Mouse (Mus musculus) MEL (cell line): Measurements from ENCODE around the gene Nr2c2. TPM values are rescaled to one million over a fixed set of nuclear protein-coding genes. Genes with fewer than 3 reads are reported as not detected.

ENCODE experiments used
- DNase-seq: peaks from one replicate; pipeline ENCODE4 v3.0.0; 2011; ENCODE audit warnings: low read depth, low spot score
- H3K27ac ChIP-seq: 2 replicates; pipeline ENCODE4 v1.5.1; 2012; ENCODE audit warnings: low read depth, mild to moderate bottlenecking, control low read depth, low read length, moderate library complexity; ENCODE audit not compliant: control insufficient read depth
- H3K27me3 ChIP-seq, 2 experiments: fragments of 150-350 bp in 1 of 2; sonication (generic) in 1 of 2; 2 replicates each; pipeline ENCODE4 v1.6.1; 2012; ENCODE audit warnings: low read length in 2 of 2, mild to moderate bottlenecking in 2 of 2, improper control_type of control experiment in 1 of 2, moderate library complexity in 1 of 2; ENCODE audit not compliant: insufficient read depth in 2 of 2, control insufficient read depth in 1 of 2
- H3K36me3 ChIP-seq, 2 experiments: 2 replicates each; pipeline ENCODE4 v1.6.1; 2012 to 2014; ENCODE audit warnings: low read length in 2 of 2, improper control_type of control experiment in 1 of 2, inconsistent platforms in 1 of 2, mild to moderate bottlenecking in 1 of 2; ENCODE audit not compliant: insufficient read depth in 2 of 2, control insufficient read depth in 1 of 2
- H3K4me1 ChIP-seq, 2 experiments: fragments of 150-350 bp in 1 of 2; sonication (generic) in 1 of 2; 2 replicates each; pipeline ENCODE4 v1.6.1; 2012; ENCODE audit warnings: low read length in 2 of 2, improper control_type of control experiment in 1 of 2, mild to moderate bottlenecking in 1 of 2; ENCODE audit not compliant: insufficient read depth in 2 of 2, control insufficient read depth in 1 of 2
- H3K4me3 ChIP-seq, 2 experiments: fragments of 150-350 bp in 1 of 2; sonication (generic) in 1 of 2; 2 replicates each; pipeline ENCODE4 v1.5.1; 2012; ENCODE audit warnings: low read depth in 2 of 2, low read length in 2 of 2, mild to moderate bottlenecking in 2 of 2, moderate library complexity in 2 of 2, control low read depth in 1 of 2, improper control_type of control experiment in 1 of 2; ENCODE audit not compliant: control insufficient read depth in 1 of 2, insufficient read depth in 1 of 2
- H3K79me2 ChIP-seq: 2 replicates; pipeline ENCODE4 v1.6.1; 2012; ENCODE audit warnings: mild to moderate bottlenecking, low read length, moderate library complexity; ENCODE audit not compliant: control insufficient read depth, poor library complexity, insufficient read depth
- H3K9ac ChIP-seq: 2 replicates; pipeline ENCODE4 v1.6.1; 2012; ENCODE audit warnings: low read depth, mild to moderate bottlenecking, control low read depth, low read length, moderate library complexity; ENCODE audit not compliant: control insufficient read depth, poor library complexity, severe bottlenecking
- H3K9me3 ChIP-seq: fragments of 150-350 bp; sonication (generic); replicated peaks from 2 replicates; pipeline ENCODE4 v1.6.1; 2012; ENCODE audit warnings: mild to moderate bottlenecking, low read length, improper control_type of control experiment, moderate library complexity; ENCODE audit not compliant: insufficient read depth
- BHLHE40 ChIP-seq: IDR thresholded peaks from 2 replicates; pipeline ENCODE4 v1.6.1; 2012; ENCODE audit warnings: low read depth, mild to moderate bottlenecking, inconsistent platforms, low read length, improper control_type of control experiment, borderline replicate concordance
- CHD2 ChIP-seq: IDR thresholded peaks from 2 replicates; pipeline ENCODE4 v1.6.1; 2011; ENCODE audit warnings: low read length, improper control_type of control experiment
- E2F4 ChIP-seq: IDR thresholded peaks from 2 replicates; pipeline ENCODE4 v1.6.1; 2011; ENCODE audit warnings: low read depth, low read length, improper control_type of control experiment, borderline replicate concordance
- ELF1 ChIP-seq: IDR thresholded peaks from 2 replicates; pipeline ENCODE4 v1.6.1; 2014; ENCODE audit warnings: low read depth, mild to moderate bottlenecking, inconsistent platforms, low read length, improper control_type of control experiment, moderate library complexity
- ETS1 ChIP-seq: IDR thresholded peaks from 2 replicates; pipeline ENCODE4 v1.6.1; 2012; ENCODE audit warnings: low read depth, mild to moderate bottlenecking, inconsistent platforms, low read length, improper control_type of control experiment, moderate library complexity
- GATA1 ChIP-seq: IDR thresholded peaks from 2 replicates; pipeline ENCODE4 v1.6.1; 2011; ENCODE audit warnings: low read depth, low read length, improper control_type of control experiment
- HCFC1 ChIP-seq: IDR thresholded peaks from 2 replicates; pipeline ENCODE4 v1.6.1; 2012; ENCODE audit warnings: low read depth, mild to moderate bottlenecking, inconsistent platforms, low read length, improper control_type of control experiment, moderate library complexity
- JUND ChIP-seq: IDR thresholded peaks from 2 replicates; pipeline ENCODE4 v1.6.1; 2011; ENCODE audit warnings: low read depth, mild to moderate bottlenecking, improper control_type of control experiment, low read length
- MAFK ChIP-seq: IDR thresholded peaks from 2 replicates; pipeline ENCODE4 v1.6.1; 2011; ENCODE audit warnings: low read depth, mild to moderate bottlenecking, low read length, improper control_type of control experiment, borderline replicate concordance
- MYB ChIP-seq: IDR thresholded peaks from 2 replicates; pipeline ENCODE4 v1.6.1; 2011; ENCODE audit warnings: mild to moderate bottlenecking, low read depth, low read length, improper control_type of control experiment
- NELFE ChIP-seq: IDR thresholded peaks from 2 replicates; pipeline ENCODE4 v1.6.1; 2011; ENCODE audit warnings: low read depth, low read length, improper control_type of control experiment
- NRF1 ChIP-seq: IDR thresholded peaks from 2 replicates; pipeline ENCODE4 v1.6.1; 2014; ENCODE audit warnings: low read depth, mild to moderate bottlenecking, inconsistent platforms, low read length, improper control_type of control experiment, moderate library complexity; ENCODE audit not compliant: poor library complexity, insufficient read depth, severe bottlenecking
- POLR2A ChIP-seq, 2 experiments: IDR thresholded peaks; 2 replicates each; pipeline ENCODE4 v1.6.1; 2011 to 2012; ENCODE audit warnings: low read length in 2 of 2, mild to moderate bottlenecking in 2 of 2, control low read depth in 1 of 2, improper control_type of control experiment in 1 of 2, low read depth in 1 of 2, moderate library complexity in 1 of 2; ENCODE audit not compliant: control insufficient read depth in 1 of 2, insufficient read depth in 1 of 2, poor library complexity in 1 of 2
- RAD21 ChIP-seq: IDR thresholded peaks from 2 replicates; pipeline ENCODE4 v1.6.1; 2011; ENCODE audit warnings: mild to moderate bottlenecking, low read depth, low read length, improper control_type of control experiment
- RCOR1 ChIP-seq: IDR thresholded peaks from 2 replicates; pipeline ENCODE4 v1.6.1; 2012; ENCODE audit warnings: low read depth, mild to moderate bottlenecking, inconsistent platforms, low read length, improper control_type of control experiment
- TAL1 ChIP-seq: IDR thresholded peaks from 2 replicates; pipeline ENCODE4 v1.6.1; 2012; ENCODE audit warnings: mild to moderate bottlenecking, inconsistent platforms, low read length, moderate library complexity, mixed read lengths
- TCF12 ChIP-seq: IDR thresholded peaks from 2 replicates; pipeline ENCODE4 v1.6.1; 2014; ENCODE audit warnings: low read depth, mild to moderate bottlenecking, inconsistent platforms, low read length, improper control_type of control experiment, moderate library complexity
- ZMIZ1 ChIP-seq: IDR thresholded peaks from 2 replicates; pipeline ENCODE4 v1.6.1; 2012; ENCODE audit warnings: low read depth, mild to moderate bottlenecking, inconsistent platforms, low read length, improper control_type of control experiment, moderate library complexity
- polyA plus RNA-seq, 2 experiments: library from polyadenylated mRNA; stranded (reverse) in 1 of 2; unstranded in 1 of 2; fragments of >175 nt in 1 of 2; fragments of >200 nt in 1 of 2; gene quantifications; 2 replicates each; pipeline versions ENCODE4 v1.2.1 to v1.2.4; 2012; ENCODE audit warnings: low replicate concordance in 2 of 2, low read depth in 1 of 2; ENCODE audit not compliant: insufficient read length in 2 of 2, insufficient read depth in 1 of 2, missing spikeins in 1 of 2
- total RNA-seq: library from RNA; depleted of rRNA; stranded (reverse); fragments of 300-350 nt; gene quantifications from 2 replicates; pipeline ENCODE4 v1.2.3, GENCODE M21; 2012; rRNA removed

Nr2c2 gene
- total and polyA plus RNA-seq, 3 experiments: 12.1 to 17.0 TPM; not detected in 1

GRCm38 (mm10) chr6:92222021-92222420 is 130.8 kb downstream of the Nr2c2 start:
- Histone ChIP-seq H3K27me3 (peaks cover 14 to 16% of the 10 kb centered on the region in 2 experiments), H3K9me3 (no peaks in the 10 kb centered on the region), H3K4me3 (no peak overlapping the region), H3K79me2 (no peaks in the 10 kb centered on the region), H3K4me1 (no peaks in the 10 kb centered on the region), H3K36me3 (no peaks in the 10 kb centered on the region), H3K27ac (no peak overlapping the region), H3K9ac (no peak overlapping the region)
- DNase-seq: no peak
- TF ChIP-seq JUND (no peak), ETS1 (no peak), TCF12 (no peak), RAD21 (no peak), POLR2A (IDR thresholded peaks at IDR 0.05; ENCODE audit: control insufficient read depth in 1 of 2, insufficient read depth in 1 of 2, low read depth in 1 of 2, low read length in 2 of 2, poor library complexity in 1 of 2) (no peak), MYB (no peak), NRF1 (no peak), NELFE (no peak), ELF1 (no peak), HCFC1 (no peak), CHD2 (no peak), E2F4 (no peak), MAFK (no peak), RCOR1 (no peak), ZMIZ1 (no peak), BHLHE40 (no peak), GATA1 (no peak), TAL1 (no peak)

Other genes with a start within 250 kb of the Nr2c2 start
- 14.5 and 15.6 TPM in 2 replicates for gene Ccdc174, start 213.3 kb upstream of the Nr2c2 start, total RNA-seq
- gene Ccdc174, start 213.3 kb upstream of the Nr2c2 start, polyA plus RNA-seq: 10 to 100 TPM in 1 of 2 experiments, not detected in 1; 20.2 TPM
- gene 4930590J08Rik, start 188.6 kb upstream of the Nr2c2 start, total RNA-seq: 0.26 and 0.42 TPM in 2 replicates
- gene 4930590J08Rik, start 188.6 kb upstream of the Nr2c2 start, polyA plus RNA-seq: under 1 TPM in 1 of 2 experiments, not detected in 1; 0.33 TPM
- gene Fgd5, start 112.5 kb upstream of the Nr2c2 start, total RNA-seq: not detected in 2 replicates
- under 1 TPM in 1 of 2 experiments, not detected in 1; 0.03 TPM for gene Fgd5, start 112.5 kb upstream of the Nr2c2 start, polyA plus RNA-seq
- gene Mrps25, start 92.6 kb downstream of the Nr2c2 start, total RNA-seq: 87.7 and 109 TPM in 2 replicates
- 100 to 1,000 TPM in 1 of 2 experiments, 10 to 100 TPM in 1; 94.7 to 261 TPM for gene Mrps25, start 92.6 kb downstream of the Nr2c2 start, polyA plus RNA-seq
- gene Rbsn, start 123.5 kb downstream of the Nr2c2 start, total RNA-seq: 14.3 and 16.1 TPM in 2 replicates
- gene Rbsn, start 123.5 kb downstream of the Nr2c2 start, polyA plus RNA-seq: 10 to 100 TPM in 1 of 2 experiments, not detected in 1; 16.3 TPM
- gene Trh, start 153.3 kb downstream of the Nr2c2 start, total RNA-seq: not detected in 2 replicates
- gene Trh, start 153.3 kb downstream of the Nr2c2 start, polyA plus RNA-seq: not detected